Mouse (Mus musculus) heart, embryonic 14.5 days (tissue): Measurements from ENCODE around the gene Lmna. TPM values are rescaled to one million over a fixed set of nuclear protein-coding genes. Genes with fewer than 3 reads are reported as not detected.

Source experiments
- ATAC-seq: fragments of 200-750 bp; cut with Nextera tagmentation; 2 replicates; pipeline ENCODE4 v1.8.0; 2017; ENCODE audit warnings: low read depth, moderate TSS enrichment; ENCODE audit not compliant: insufficient number of reproducible peaks, insufficient read depth, low FRiP score
- H3K27ac ChIP-seq, 2 experiments: fragments of 200-500 bp in 1 of 2; fragments of 300-500 bp in 1 of 2; sonication (generic) in 1 of 2; replicated peaks in 1 of 2; 2 replicates each; pipeline ENCODE4 v1.5.1; 2012 to 2014; ENCODE audit warnings: low read depth in 2 of 2, low read length in 2 of 2, control low read depth in 1 of 2, mild to moderate bottlenecking in 1 of 2, mixed read lengths in 1 of 2; ENCODE audit not compliant: control insufficient read depth in 1 of 2, insufficient read depth in 1 of 2
- H3K27me3 ChIP-seq: fragments of 300-500 bp; sonication (generic); 2 replicates; pipeline ENCODE4 v1.6.1; 2014; ENCODE audit warnings: mild to moderate bottlenecking, low read length, control low read depth; ENCODE audit not compliant: control insufficient read depth, insufficient read depth
- H3K36me3 ChIP-seq: fragments of 300-500 bp; sonication (generic); 2 replicates; pipeline ENCODE4 v1.6.1; 2014; ENCODE audit warnings: mild to moderate bottlenecking, control low read depth, low read length, mixed read lengths; ENCODE audit not compliant: control insufficient read depth, insufficient read depth
- H3K4me1 ChIP-seq, 2 experiments: fragments of 200-500 bp in 1 of 2; fragments of 300-500 bp in 1 of 2; sonication (generic) in 1 of 2; 2 replicates each; pipeline ENCODE4 v1.6.1; 2012 to 2014; ENCODE audit warnings: low read length in 2 of 2, control low read depth in 1 of 2, mixed read lengths in 1 of 2; ENCODE audit not compliant: control insufficient read depth in 2 of 2, insufficient read depth in 2 of 2
- H3K4me2 ChIP-seq: fragments of 300-500 bp; sonication (generic); 2 replicates; pipeline ENCODE4 v1.6.1; 2014; ENCODE audit warnings: mild to moderate bottlenecking, low read length
- H3K4me3 ChIP-seq, 2 experiments: fragments of 200-500 bp in 1 of 2; fragments of 300-500 bp in 1 of 2; sonication (generic) in 1 of 2; 2 replicates each; pipeline ENCODE4 v1.5.1; 2012 to 2014; ENCODE audit warnings: low read length in 2 of 2, mild to moderate bottlenecking in 2 of 2, control low read depth in 1 of 2, low read depth in 1 of 2, moderate library complexity in 1 of 2; ENCODE audit not compliant: control insufficient read depth in 1 of 2, insufficient read depth in 1 of 2
- H3K9ac ChIP-seq: fragments of 300-500 bp; sonication (generic); 2 replicates; pipeline ENCODE4 v1.6.1; 2014; ENCODE audit warnings: mild to moderate bottlenecking, low read length
- H3K9me3 ChIP-seq: fragments of 300-500 bp; sonication (generic); 2 replicates; pipeline ENCODE4 v1.6.1; 2016; ENCODE audit warnings: low read length, control low read depth; ENCODE audit not compliant: control insufficient read depth
- WGBS: fragments of 180-500 bp; shearing (Covaris S2); extraction: QIAGEN DNeasy Blood & Tissue Kit; methylation state at CpG from one replicate; pipeline ENCODE4 v1.1.7; 2014; 5-methylcytosine and 5-hydroxymethylcytosine counted together
- polyA plus RNA-seq: library from polyadenylated mRNA; unstranded; fragments of >200 nt; fragmentation: Nextera tagmentation; extraction: Ambion mirVana; gene quantifications from 2 replicates; pipeline ENCODE4 v1.2.1, GENCODE M21; 2014

Lmna gene
- polyA plus RNA-seq, 1 experiment from 2014 or later, result 84.1 TPM

GRCm38 (mm10) chr3:88501366-88502030, 8.3 kb downstream of the Lmna start:
- Histone ChIP-seq H3K27ac (peak overlapping the region; percentile 74 to 89), H3K36me3 (peaks cover 16% of the 10 kb centered on the region), H3K4me3 (peak overlapping the region; percentile 74 to 80), H3K4me2 (peak overlapping the region; percentile 94), H3K9me3 (no peaks in the 10 kb centered on the region), H3K27me3 (no peaks in the 10 kb centered on the region), H3K9ac (peak overlapping the region; percentile 93), H3K4me1 (peaks cover 15 to 35% of the 10 kb centered on the region in 2 experiments)
- WGBS, result 56% methylated on average over 6 of the region's 6 CpGs
- ATAC-seq, result no peak

- H3K27ac ChIP-seq, result peak overlapping the region in 1 of 2 experiments; percentile 89; a peak in 2 of 4 replicates
- peaks cover 17 to 41% of the 10 kb centered on the region in 2 experiments for H3K4me1 ChIP-seq
- ATAC-seq, result no peak
- peaks cover 16% of the 10 kb centered on the region for H3K36me3 ChIP-seq
- H3K4me3 ChIP-seq, result peak overlapping the region in 1 of 2 experiments; percentile 74; a peak in 2 of 4 replicates
- WGBS, result 64% methylated on average over 4 of the region's 4 CpGs
- no peaks in the 10 kb centered on the region for H3K9me3 ChIP-seq
- H3K9ac ChIP-seq, result peak overlapping the region; percentile 93; the same call in 1 of the 2 replicates
- H3K4me2 ChIP-seq, result peak overlapping the region; percentile 94
- no peaks in the 10 kb centered on the region for H3K27me3 ChIP-seq
These were observed 8.9 kb downstream of the Lmna start for GRCm38 (mm10) chr3:88500655-88501365.

- Histone ChIP-seq H3K27me3 (no peaks in the 10 kb centered on the region), H3K9me3 (no peaks in the 10 kb centered on the region), H3K4me1 (peaks cover 24 to 48% of the 10 kb centered on the region in 2 experiments), H3K9ac (peak overlapping the region; percentile 93; the same call in 1 of the 2 replicates), H3K36me3 (peaks cover 16% of the 10 kb centered on the region), H3K4me3 (no peak overlapping the region), H3K27ac (no peak overlapping the region), H3K4me2 (peak overlapping the region; percentile 94; the same call in 1 of the 2 replicates)
- WGBS, result 80% methylated on average over 7 of the region's 7 CpGs
- no peak for ATAC-seq
These were observed 9.7 kb downstream of the Lmna start for GRCm38 (mm10) chr3:88500087-88500486.

GRCm38 (mm10) chr3:88499580-88499979, 10.2 kb downstream of the Lmna start:
- no peak for ATAC-seq
- H3K4me3 ChIP-seq, result no peak overlapping the region
- WGBS, result 82% methylated on average over 4 of the region's 4 CpGs
- H3K9ac ChIP-seq, result no peak overlapping the region
- H3K9me3 ChIP-seq, result no peaks in the 10 kb centered on the region
- H3K27me3 ChIP-seq, result no peaks in the 10 kb centered on the region
- peaks cover 16% of the 10 kb centered on the region for H3K36me3 ChIP-seq
- H3K4me1 ChIP-seq, result peaks cover 29 to 53% of the 10 kb centered on the region in 2 experiments
- H3K27ac ChIP-seq, result no peak overlapping the region
- H3K4me2 ChIP-seq, result no peak overlapping the region

- H3K27me3 ChIP-seq, result no peaks in the 10 kb centered on the region
- H3K9me3 ChIP-seq, result no peaks in the 10 kb centered on the region
- peaks cover 45 to 55% of the 10 kb centered on the region in 2 experiments for H3K4me1 ChIP-seq
- peak overlapping the region; percentile 79 for H3K9ac ChIP-seq
- H3K36me3 ChIP-seq, result peaks cover 16% of the 10 kb centered on the region
- 67% methylated on average over 10 of the region's 10 CpGs for WGBS
- ATAC-seq, result no peak
- peak overlapping the region; percentile 30; the same call in 1 of the 2 replicates for H3K4me2 ChIP-seq
- no peak overlapping the region for H3K4me3 ChIP-seq
- H3K27ac ChIP-seq, result peak overlapping the region; percentile 93 to 98
These were observed 13.9 kb downstream of the Lmna start for GRCm38 (mm10) chr3:88495741-88496415.

- no peaks in the 10 kb centered on the region for H3K27me3 ChIP-seq
- ATAC-seq, result peak; percentile 68
- WGBS, result 22% methylated on average over 9 of the region's 9 CpGs
- H3K27ac ChIP-seq, result peak overlapping the region; percentile 93 to 98
- H3K4me1 ChIP-seq, result peaks cover 44 to 59% of the 10 kb centered on the region in 2 experiments
- H3K4me2 ChIP-seq, result peak overlapping the region; percentile 30
- peak overlapping the region; percentile 79 for H3K9ac ChIP-seq
- no peaks in the 10 kb centered on the region for H3K9me3 ChIP-seq
- peaks cover 16% of the 10 kb centered on the region for H3K36me3 ChIP-seq
- no peak overlapping the region for H3K4me3 ChIP-seq
These were observed 14.7 kb downstream of the Lmna start for GRCm38 (mm10) chr3:88494836-88495628.
